Mouse (Mus musculus): Measurements from ENCODE around the gene Mafg.

Gene Mafg

DNA sequence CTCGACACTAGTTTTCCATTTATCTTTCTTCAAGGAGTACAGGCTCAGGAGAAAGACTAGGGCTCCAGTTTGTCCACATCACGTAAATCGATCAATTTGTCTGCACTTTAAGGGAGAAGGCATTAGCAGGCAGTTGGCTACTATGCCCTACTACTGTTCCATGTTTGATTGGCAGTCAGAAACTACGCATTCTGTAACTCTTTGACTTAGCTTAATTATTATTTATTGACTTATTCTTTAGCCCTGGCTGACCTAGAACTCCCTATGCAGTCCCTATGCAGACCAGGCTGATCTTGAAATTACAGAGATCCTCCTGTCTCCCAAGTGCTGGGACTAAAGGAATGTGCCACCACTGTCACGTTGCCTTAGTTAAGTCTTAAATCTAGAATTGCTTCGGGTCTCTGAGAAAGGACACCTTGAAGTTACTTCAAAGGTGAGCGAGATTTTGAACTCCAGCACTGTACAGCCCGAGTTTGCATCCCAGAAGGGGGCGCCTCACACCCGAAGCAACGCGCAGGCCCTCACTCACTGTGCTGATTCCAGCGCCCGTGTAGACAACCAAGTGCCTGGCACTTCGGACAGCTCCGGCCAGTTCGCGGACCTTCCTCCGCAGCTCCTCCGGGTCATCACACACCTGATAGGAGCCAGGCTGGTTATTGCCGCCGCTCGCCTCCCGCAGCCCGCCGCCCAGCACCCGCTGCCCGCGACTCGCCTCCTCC is 9.3 kb downstream of the Mafg start:
- peak; percentile 77 for DNase-seq (ENCODE audit: low spot score)

DNA sequence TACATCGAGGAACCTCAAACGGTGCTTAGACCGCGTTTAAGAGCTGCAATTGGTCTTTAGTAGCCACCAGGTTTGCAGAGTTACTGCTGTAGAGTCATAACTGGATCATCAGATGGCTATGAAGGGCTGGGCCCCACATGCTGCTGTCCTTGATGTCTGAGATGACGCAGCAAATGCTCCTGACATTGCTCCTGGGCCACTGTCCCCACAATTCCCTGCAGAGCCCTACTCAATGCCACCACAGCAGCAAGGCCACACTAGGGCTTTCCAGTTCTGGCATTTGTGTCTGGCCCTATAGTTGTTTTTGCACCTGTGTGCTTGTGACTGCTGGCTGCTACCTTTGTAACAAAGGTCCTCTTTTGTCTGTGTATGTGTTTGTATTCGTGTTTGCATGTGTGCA is 10.6 kb downstream of the Mafg start:
- no peak for DNase-seq (ENCODE audit: low spot score)

DNA sequence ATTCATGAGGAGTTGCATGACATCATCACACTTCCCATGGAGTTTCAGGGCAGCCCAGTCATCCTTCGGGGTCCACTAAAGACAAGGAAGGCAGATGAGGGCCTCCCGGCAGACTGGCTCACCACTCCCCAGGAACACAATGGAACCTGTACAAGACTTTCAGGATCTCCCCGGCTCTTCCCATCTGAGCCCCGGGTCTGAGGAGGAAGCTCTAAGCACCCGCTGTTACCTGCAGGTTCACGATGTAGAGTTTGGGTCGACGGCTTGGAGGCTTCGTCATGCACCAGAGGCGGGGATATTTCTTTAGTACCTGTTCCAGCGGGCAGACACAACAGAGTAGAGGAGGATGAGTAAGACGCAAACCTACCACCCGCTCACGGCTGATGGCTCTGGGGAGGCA is 13.2 kb downstream of the Mafg start:
- no peak for DNase-seq (ENCODE audit: low spot score)

DNA sequence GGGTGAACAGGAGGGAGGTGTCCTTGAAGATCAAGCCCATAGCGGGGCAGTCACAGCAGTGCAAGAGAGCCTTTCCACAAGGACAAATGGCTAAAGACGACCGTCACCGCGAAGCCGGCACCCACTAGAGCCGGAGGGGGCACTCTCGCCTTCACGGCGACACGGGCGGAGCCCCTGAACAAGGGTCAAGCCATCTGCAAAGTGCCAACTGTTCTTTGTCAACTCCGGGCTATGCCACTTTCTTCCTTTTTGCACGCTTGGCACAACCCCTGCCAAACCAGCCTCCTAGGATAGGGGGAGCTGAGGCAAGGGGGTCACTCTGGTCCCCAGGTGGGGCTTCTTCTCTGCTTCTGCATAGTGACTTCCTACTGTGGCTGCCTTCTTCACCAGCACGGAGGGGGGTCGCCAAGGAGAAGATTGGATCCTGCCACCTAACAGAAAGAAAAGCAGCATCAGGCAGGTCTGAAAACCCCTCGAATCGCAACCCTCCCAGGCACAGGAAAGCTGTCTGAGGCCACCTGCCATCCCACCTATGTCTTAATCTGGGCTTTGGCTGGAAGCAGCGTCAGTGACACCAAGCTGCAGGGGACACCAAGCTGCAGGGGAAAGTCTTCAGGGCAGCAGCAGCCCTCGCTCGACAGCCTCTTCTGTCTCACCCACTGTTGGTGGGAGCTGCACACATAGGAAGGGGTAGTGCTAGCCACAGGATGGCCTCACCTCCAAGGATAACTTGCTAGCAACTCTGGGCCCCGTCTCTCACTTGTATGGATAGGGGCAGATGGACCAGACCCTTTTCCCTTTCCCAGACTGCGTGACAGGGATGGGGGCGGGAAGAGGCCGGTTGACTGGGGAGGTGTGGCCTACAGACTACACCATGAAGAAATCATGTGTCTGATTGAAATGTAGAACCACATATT is 14.5 kb downstream of the Mafg start:
- no peak for DNase-seq (ENCODE audit: low spot score)

DNA sequence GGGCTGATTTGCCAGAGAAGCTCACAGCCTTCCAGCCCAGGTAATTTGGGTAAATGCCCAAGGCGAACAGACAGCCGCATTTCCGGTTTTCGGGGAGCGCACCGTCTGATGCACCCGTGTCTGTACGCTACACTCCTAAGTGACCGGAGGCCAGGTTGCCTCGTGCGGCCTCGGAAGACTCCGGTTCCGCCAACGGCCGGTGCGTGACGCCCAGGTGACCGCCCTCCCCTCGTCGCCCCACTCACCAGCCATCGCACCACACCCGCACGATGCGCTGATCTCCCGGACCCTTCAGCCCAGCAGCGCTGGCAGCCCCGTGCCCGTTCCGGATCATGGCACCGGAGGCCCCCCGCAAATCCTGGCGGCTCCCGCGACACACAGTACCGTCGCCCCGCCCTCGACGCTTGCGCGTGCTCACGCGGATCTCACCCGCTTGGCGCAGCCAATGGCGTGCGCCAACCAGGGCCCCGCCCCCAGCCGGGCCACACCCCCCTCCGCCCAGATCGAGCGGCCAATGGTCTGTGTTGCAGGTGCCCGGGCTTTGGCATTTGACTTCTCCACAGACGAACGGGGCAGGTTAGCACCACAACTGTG is 15.8 kb downstream of the Mafg start, which contains the start of gene Pcyt2:
Gene Pcyt2, minus strand, starts transcription at position 418 of the 594 bp plus-strand sequence.
- peak; percentile 94 for DNase-seq (ENCODE audit: low spot score)

DNA sequence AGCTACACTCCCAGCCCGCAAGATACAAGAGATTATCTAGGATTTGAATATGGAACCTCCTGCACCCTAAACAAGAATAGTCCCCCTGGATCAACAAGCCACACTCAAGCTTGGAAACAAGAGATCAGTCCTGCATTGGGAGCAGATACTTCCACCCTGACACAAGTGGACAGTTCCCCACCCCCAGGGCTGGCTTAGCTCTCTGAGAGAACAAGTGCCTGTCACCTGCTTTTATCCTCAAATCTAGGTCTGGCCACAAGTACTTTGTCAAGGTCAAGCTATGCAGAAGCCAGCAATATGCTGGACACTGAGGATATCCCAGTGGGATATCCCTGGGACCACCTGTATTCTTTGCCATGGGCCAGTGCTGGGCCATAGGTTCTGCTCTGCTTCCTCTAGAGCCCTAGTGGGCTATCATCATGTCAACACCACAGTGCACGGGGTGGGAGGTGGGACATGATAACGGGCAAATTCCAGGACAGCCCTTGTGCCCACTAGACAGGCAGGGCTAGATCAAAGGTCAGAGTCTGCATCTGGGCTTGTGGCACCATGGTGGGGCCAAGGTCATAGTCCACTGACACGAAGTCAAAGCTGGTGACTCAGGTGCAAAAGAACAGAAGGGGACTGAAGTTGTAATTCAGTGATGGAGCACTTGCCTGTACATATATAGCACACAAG is 16.6 kb downstream of the Mafg start:
- no peak for DNase-seq (ENCODE audit: low spot score)

DNA sequence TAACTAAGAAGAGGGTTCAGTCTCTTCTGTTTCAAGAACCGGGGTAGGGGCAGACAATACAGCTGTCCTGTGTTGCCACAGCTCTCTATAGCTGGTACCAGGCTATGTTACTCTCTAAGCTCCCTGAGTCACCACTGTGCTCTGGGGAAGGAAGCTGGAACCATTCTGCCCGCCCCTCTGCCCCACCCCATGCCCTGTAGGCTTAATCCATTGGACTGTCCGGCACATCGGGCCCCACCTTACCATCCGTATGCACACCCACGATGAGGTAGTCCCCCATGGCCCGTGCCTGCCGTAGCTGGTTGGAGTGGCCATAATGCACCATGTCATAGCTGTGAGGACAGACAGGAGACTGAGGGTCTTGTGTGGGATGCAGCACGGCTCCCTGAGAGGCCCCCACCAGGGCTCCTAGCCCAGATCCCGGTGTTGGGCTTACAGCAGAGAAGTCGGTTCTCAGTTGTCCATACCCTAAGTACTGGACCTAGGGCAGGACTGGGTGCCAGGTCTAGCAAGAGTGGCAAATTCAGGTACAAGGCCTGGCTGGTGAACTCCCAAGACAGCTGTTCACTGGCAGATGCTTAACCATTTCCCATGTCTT is 17.7 kb downstream of the Mafg start:
- DNase-seq (ENCODE audit: low spot score), result no peak

DNA sequence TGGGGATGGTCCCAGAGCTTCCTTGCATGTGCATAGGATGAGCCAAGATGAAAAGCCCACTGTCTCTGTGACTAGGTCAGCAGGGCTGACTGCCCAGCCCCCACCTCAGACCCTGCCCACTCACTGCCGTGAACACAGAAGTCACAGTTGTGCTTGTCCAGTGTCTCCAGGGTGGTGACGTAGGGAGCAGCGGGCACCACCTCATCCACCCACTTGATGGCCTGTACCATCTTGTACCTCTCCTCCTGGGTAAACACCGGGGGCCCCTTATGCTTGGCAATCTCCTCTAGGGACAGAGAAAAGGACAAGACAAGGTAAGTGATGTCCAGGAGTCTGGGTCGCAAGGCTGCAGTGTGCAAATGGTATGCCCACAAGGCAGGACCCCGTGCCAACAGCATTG is 18.2 kb downstream of the Mafg start:
- DNase-seq (ENCODE audit: low spot score), result no peak

DNA sequence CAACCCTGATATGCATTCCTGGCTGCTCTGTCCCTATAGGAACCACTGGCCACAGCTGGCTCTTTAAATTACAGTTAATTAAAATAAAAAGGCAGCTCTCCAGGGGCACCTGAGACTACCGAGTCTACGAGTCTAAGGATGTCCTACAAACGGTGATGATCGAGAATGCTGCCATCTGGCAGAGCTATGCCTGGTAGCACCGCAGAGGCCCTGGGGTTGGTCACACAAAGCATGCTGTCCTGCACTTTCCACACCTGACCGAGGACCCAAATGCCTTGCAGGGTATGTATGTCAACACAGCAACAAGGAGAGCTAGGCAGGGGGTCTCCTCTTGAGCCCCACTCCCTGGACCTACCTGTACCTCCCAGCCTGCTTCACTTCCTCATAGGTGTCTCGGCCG is 19.4 kb downstream of the Mafg start:
- DNase-seq (ENCODE audit: low spot score), result no peak

DNA sequence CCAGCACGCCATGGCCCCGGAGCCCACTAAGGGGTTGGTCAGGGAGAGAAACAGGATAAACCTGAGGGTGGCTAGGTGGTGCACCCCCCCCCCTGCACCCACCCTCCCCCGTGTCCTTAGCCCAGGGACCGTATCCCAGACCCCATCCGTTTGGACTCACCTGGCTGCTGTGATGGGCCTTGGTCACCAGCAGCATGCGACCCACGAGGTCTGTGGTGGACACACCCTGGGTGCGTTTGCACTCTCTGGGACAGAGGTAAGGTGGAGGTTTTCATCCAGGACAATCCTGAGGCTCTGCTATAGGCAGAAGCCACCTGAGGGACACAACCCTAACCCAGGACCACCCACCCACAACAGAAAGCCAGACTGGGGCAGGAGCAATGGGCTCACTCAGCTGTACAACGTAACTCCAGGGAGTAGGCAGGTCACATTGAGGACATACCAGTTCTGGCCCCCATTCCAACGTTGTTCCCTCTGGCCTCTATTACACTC is 19.9 kb downstream of the Mafg start:
- DNase-seq (ENCODE audit: low spot score), result no peak

DNA sequence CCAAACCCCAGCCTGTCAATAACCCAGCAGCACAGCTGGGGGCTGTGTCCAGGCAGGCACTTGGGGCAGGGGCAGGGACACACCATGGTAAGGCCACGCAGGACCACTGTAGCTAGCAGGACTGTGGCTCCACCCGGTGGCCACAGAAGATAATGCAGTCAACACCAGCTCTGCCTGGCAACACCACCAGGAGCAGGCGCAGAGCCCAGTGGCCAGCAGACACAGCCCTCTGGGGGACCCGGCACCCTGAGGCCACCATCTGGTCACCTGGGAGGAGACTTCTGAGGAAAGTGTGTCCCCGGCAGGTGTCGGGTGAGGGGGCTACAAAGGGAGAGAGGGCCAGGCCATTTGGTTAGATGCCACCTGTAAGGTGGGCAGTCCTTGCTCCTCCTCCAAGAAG is 20.6 kb downstream of the Mafg start:
- DNase-seq (ENCODE audit: low spot score), result peak; percentile 85

DNA sequence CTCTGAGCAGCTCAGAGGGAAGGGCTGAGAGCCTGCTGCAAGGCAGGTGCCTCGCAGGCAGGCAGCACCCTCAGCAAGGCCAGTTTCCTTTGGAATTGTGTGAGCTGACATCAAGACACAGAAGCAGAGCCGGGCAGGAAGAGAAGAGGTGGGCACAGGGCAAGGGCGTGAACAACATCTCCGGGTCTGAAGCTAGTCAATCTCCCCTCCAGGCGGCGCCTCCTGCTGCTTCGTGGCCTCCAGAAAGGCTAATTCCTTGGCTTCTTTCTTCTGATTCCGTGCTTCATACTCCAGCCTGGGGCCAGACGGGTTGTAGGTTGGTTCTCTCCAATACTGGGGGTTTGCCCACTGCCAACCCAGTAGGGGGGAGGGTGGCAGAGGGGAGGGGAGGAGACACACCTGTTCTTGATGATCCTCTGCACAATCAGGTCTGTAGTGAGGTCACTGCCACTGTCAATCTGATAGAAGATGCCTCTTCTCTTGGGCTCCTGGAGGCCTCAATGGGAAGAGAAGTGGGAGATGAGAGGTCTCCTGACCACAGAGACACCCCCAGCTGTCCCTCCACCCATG is 22.8 kb downstream of the Mafg start:
- DNase-seq (ENCODE audit: low spot score), result no peak

DNA sequence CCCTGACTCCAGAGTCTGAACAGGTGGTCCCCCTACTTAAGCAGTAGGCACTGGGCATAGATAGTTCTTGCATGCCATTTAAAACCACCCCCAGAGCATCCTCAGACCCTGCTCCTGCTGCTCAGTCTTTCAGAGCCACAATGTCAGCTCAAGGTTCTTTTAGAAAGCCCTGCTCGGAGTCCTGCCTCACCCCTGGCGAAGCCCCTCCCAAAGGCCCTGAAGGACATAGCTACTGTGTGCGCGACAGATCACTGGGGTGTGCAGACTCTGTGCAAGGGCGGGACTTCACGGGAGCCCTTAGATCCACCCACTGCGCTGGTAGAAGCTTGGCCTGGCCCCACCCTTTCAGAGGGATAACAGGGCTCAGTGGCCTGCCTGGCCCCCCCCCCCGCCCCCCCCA is 24.1 kb downstream of the Mafg start:
- peak; percentile 21 for DNase-seq (ENCODE audit: low spot score)

DNA sequence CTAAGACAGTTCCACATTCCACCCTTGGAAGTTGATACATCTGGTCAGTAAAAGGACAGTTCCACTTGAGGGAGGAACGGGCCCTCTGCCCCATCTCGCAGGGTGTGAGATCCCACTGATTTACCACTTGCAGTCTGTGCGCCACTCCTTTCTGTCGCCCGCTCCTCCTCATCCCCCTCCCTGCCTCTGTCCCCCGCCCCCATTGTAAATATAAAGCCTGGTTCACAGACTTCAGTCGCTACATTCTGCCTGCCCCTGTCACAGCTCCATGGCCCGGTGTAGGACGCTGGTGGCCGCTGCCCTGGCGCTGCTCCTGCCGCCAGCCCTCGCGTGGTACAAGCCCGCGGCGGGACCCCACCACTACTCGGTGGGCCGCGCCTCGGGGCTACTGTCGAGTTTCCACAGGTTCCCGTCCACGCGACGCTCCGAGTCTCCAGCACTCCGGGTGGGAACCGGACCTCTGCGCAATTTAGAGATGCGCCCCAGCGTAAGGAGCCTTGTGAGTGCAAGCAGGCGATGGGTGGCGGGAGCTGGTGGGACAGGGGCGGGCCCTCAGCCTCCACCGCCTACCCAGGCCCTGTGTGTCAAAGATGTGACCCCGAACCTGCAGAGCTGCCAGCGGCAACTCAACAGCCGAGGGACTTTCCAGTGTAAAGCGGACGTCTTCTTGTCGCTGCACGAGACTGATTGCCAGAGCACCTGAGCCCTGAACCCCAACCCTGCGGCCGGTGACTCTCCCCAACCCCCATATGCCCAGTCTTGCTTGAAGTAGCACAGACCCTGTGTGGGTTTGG is 25.0 kb downstream of the Mafg start, which contains the start of gene Npb:
Gene Npb, plus strand, starts transcription at position 237 of the 794 bp plus-strand sequence.
- peak; percentile 21 for DNase-seq (ENCODE audit: low spot score)

DNA sequence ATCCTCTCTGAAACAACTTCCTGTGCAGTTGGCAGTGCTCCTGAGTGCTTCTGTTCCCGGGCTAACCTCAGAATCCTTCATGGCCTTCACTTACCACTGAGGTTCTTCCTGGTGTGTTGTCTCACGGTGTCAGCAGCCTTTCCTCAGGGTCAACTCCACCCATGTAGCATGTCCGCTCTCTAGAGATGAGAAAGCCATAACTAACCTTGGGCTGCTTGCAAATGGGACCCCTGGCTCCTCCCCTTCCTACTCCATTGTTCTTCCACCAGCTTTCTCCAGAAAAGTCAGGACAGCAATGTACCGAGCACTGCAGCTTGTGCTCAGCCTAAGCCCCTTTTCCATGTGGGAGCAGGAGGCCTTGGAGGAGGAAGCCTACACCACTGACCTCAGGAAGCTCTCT is 26.6 kb downstream of the Mafg start:
- DNase-seq (ENCODE audit: low spot score), result no peak

DNA sequence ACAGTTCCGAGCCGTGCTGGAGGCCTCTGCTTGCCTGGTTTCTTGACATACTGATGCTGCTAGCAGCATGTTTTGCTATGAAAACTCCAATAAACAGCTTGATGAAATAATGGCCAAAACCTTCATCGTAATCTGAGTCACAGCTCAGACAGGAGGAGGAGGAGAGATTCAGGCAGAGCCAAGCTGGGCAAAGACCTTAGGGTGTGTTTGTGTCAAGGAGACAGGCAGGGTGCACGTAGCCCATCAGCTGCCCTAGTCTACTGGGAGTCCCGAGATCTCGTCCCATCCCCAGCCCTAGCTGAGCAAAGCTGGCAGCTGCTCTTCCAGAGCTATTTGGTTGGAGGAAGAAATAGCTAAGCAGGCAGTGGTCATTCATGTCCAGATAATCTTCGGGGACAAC is 27.7 kb downstream of the Mafg start:
- no peak for DNase-seq (ENCODE audit: low spot score)

DNA sequence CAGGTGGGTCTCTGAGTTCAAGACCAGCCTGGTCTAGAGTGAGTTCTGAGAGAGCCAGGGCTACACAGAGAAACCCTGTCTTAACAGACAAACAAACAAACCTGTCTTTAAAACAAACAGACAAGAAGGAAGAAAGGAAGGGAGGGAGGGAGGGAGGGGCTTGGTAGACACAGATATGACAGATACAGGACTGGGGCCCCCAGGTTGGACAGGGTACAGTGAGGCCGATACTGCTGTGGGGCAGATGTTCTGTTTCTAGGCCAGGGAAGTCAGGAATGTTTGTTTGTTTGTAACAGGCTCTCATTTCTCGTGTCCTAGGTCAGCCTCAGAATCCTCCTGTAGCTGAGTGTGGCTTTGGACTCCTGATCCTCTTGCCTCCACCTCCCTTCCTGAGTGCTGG is 29.9 kb downstream of the Mafg start:
- DNase-seq (ENCODE audit: low spot score), result no peak

DNA sequence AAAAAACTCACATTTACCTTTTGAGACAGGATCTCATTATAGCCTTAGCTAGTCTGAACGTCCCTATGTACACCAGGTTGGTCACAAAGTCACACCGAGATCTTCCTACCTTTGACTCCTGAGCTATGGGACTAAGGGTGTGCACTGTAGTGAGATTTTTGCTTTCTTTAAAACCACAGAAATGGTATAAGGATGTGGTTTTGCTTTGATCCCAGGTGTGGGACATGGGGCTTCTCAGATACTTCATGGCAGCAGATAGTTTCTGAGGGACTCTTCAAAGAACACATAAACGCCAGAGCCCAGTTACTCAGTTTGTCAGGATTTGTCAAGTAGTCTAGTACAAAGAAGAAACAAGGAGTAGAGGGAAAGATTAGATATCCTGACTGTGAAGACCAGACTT is 32.7 kb downstream of the Mafg start:
- no peak for DNase-seq (ENCODE audit: low spot score)

DNA sequence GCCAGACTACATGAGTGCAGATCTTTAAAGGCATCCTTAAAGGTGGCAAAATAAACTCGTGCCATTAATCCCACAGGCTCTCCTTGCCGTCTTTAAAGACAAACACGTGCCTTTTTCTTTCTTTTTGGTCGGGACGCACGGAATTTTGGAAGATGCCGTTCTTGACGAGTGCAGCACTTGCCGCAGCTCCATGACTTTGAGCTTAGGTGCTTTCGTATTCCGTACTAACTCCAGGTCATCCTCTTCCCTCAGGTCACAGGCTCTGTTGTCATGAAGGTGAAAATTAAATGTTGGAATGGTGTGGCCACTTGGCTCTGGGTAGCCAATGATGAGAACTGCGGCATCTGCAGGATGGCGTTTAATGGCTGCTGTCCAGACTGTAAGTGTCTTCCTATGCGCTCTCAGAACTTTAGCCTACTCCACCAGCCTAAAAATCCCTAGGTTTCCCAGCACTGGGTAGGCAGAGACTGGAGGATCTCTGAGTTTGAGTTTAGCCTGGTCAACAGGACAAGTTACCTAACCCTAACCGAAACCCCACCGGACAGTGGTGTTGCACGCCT is 34.3 kb downstream of the Mafg start:
- DNase-seq (ENCODE audit: low spot score), result no peak
